Mouse (Mus musculus) layer of hippocampus, postnatal 10 days (tissue): ENCODE data around the gene Phlda3. TPM values are rescaled to one million over a fixed set of nuclear protein-coding genes. Genes with fewer than 3 reads are reported as not detected.

Experiments used
- DNase-seq, 2 experiments: peaks; one replicate each; pipeline ENCODE4 v3.0.0; 2021; ENCODE audit warnings: low spot score in 2 of 2
- total RNA-seq, 2 experiments: library from RNA; stranded (reverse); gene quantifications; 2 replicates each; pipeline ENCODE4 v1.2.3; 2021

Gene Phlda3
- total RNA-seq, 2 experiments from 2014 or later, result 12.3 to 12.7 TPM

DNA sequence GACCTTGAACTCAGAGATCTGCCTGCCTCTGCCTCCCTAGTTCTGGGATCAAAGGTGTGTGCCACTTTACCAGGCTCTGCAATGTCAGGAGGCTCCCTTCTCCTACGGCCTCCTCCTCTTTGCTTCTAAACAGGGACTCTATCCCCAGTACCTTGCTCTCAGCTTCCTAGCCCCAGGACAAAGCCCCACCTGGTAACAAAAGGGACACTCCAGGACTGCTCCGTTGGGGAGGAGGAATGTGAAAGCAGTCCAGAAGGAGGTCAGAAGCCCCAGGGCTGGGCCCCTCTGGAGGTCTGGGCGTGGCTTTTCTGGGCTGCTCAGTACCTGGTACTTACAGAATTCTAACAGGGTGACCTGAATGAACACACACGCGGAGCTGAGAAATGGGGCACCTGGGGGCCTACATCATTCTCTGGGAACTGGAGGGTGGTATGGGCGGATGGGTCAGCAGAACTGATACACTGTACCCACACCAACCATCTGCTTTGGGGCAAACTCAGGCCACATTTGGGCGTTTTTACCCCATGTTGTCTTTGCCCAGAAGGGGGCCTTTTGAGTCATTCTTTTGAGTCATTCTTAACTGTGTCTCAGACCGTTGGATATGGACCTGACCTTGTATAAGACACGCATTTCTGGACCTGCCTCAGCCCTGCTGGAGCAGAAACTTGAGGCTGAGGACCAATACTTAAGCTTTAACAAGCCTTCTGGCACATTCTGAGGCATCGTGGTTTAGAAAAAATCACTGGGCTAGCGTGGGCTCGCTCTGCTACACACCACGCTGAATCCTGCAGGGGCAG is 26.4 kb downstream of the Phlda3 start:
- no peak for DNase-seq

- DNase-seq, result peak in 1 of 2 experiments; percentile 16
Measured at GRCm38 (mm10) chr1:135793370-135794215, 27.7 kb downstream of the Phlda3 start.

GRCm38 (mm10) chr1:135794216-135795134 is 28.6 kb downstream of the Phlda3 start:
- no peak for DNase-seq

GRCm38 (mm10) chr1:135798492-135798891 is 32.6 kb downstream of the Phlda3 start:
- DNase-seq, result no peak

DNA sequence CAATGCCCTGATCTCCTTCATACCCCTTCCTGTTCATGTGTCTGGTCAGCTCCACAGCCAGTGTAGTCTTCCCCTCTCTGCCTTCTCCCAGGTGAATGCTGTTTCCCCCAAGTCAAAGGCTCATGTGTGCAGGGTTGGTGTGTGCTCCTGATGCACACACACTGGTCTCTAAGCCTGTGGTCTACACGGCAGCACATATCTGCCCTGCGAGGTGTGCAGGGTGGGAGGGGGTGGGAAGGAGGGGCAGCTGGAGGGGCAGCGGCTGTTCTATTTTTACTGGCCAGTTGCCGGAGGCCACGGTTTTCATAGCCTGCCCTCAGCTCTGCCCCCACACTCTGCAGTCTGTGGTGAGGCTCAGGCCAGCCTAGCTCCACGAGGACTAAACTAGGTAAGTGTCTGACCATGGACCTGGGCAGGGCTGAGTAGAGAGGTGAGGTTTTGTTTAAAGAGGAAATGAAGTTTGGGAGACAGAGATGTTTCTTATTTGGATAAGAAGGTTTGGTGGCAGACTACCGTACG is 33.2 kb downstream of the Phlda3 start:
- DNase-seq, result no peak

GRCm38 (mm10) chr1:135800192-135800950 is 34.5 kb downstream of the Phlda3 start:
- DNase-seq, result no peak

- DNase-seq, result no peak
Measured at GRCm38 (mm10) chr1:135807546-135807945, 41.6 kb downstream of the Phlda3 start.

GRCm38 (mm10) chr1:135810180-135810579 is 44.3 kb downstream of the Phlda3 start:
- DNase-seq, result no peak

DNA sequence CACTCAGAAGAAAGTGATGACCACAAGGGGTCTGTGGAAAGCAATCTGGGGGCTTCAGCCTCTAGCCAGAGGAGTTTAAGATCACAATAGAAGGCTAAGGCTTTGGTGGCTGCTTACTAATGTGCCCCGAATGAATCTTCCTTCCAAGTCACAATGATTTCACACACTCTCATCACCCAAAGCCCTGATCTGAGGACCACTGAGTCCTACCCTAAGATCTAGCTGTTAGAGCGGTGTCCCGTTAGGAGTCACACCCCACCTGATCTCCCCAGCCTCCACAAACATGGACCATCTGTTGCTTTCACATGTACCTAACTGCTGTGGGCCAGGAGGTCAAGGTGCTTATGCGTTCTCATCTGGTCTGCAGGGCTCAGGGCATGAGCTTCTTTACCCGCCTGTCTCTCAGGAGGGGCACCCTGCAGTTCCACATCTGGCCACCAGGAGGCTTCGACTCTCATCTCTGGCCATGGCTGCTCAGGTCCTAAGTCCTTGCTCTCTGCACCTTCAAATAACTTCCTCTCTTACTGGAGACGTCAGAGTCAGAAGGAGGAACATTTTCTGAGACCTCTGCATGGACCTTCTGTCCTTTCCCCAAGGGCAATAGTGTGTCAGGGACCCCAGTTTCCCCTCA is 45.2 kb downstream of the Phlda3 start:
- peak; percentile 85 to 87 for DNase-seq

GRCm38 (mm10) chr1:135812205-135812604 is 46.3 kb downstream of the Phlda3 start:
- no peak for DNase-seq

GRCm38 (mm10) chr1:135812618-135813017 is 46.7 kb downstream of the Phlda3 start:
- DNase-seq, result no peak

DNA sequence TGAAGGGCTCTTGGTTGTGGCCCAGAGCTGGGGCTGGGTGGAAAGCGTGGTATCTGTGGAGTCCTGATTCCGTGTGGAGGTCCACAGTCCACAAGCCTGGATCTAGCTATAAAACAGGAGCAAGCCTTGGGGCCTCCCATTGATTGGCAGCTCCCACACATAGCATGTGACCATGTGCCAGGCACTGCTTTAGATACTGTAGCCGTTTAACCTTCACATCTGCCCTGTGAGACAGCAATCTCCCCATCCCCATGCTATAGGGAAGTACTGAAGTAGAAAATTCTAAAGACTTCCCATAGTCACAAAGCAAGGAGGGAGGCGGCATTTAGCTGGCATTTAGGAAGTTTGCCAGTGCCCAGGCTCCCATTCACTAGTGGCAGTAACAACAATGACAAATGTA is 47.2 kb downstream of the Phlda3 start:
- DNase-seq, result no peak

DNA sequence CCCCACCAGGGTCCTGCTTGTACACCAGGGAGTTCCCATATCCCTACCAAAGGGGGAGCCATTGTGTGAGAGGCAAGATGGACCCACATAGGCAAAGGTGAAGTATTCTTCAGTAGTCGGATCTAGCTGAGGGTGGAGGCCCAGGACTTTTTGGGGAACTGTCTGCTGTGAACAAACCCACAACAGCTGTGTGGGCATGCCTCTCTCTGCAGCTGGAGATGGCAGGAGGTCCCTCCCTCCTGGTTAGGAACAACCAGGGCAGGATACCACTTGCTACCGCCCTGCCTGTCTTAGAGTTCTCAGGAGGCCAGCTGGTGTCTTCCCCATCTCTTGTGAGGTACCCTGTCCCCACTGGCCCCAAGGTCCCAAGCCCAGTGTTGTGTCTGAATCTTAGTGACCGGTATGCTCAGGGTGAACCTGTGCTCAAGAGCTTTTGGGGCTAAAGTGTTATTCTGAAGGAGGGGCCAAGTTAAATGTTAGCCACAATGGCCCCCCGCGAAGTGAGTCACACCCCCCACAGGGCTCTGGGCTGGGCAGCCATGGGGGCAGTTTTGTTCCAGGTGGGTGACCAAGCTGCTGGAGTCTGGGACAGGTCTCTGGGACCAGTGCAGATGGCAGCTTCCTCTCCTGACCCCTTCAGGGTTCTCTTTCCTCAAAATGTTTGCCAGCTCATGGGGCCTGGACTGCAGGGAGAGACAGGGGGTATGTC is 47.9 kb downstream of the Phlda3 start:
- no peak for DNase-seq

- DNase-seq, result no peak
Measured at GRCm38 (mm10) chr1:135814531-135814930, 48.6 kb downstream of the Phlda3 start.

DNA sequence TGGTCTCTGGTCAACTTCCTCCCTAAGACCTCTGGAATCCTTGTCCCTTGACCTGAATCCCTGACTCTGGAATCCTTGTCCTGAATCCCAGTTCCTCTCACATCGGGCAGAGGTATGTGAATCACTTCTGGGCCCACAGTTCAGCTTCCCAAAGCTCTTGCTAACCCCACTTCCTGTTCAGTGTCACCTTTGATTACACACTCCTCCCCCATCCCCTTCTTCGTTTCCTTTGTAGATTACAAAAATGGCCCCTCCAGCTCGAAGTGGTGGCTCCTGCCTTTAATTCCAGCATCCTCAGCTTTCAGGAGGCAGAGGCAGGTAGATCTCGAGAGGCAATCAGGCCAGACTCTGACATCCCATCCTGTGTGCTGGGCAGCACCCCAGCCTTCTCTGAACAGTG is 51.7 kb downstream of the Phlda3 start:
- DNase-seq, result no peak

- no peak for DNase-seq
Measured at GRCm38 (mm10) chr1:135818481-135819086, 52.7 kb downstream of the Phlda3 start, which contains the start of gene Lad1. TSS of gene Lad1 (plus strand) at chr1:135818598.
